Mouse (Mus musculus) neural tube, embryonic 15.5 days (tissue): ENCODE data around the gene Chpt1. TPM values are rescaled to one million over a fixed set of nuclear protein-coding genes. Genes with fewer than 3 reads are reported as not detected.
A peak's percentile ranks its signal among the peaks of the same experiment; 100 is the strongest.

ENCODE experiments used
- ATAC-seq: fragments of 200-750 bp; cut with Nextera tagmentation; 2 replicates; pipeline ENCODE4 v1.8.0; 2017; ENCODE audit warnings: mild to moderate bottlenecking, moderate TSS enrichment, moderate library complexity; ENCODE audit not compliant: low FRiP score
- H3K27ac ChIP-seq: fragments of 300-500 bp; sonication (generic); replicated peaks from 2 replicates; pipeline ENCODE4 v1.5.1; 2015; ENCODE audit warnings: mild to moderate bottlenecking, inconsistent platforms
- H3K27me3 ChIP-seq: fragments of 300-500 bp; sonication (generic); replicated peaks from 2 replicates; pipeline ENCODE4 v1.6.1; 2015; ENCODE audit warnings: inconsistent platforms
- H3K36me3 ChIP-seq: fragments of 300-500 bp; sonication (generic); 2 replicates; pipeline ENCODE4 v1.6.1; 2015; ENCODE audit warnings: inconsistent platforms
- H3K4me1 ChIP-seq: fragments of 300-500 bp; sonication (generic); 2 replicates; pipeline ENCODE4 v1.6.1; 2015; ENCODE audit warnings: inconsistent platforms
- H3K4me2 ChIP-seq: fragments of 300-500 bp; sonication (generic); 2 replicates; pipeline ENCODE4 v1.6.1; 2015; ENCODE audit warnings: inconsistent platforms, mild to moderate bottlenecking, moderate library complexity
- H3K4me3 ChIP-seq: fragments of 300-500 bp; sonication (generic); replicated peaks from 2 replicates; pipeline ENCODE4 v1.5.1; 2015; ENCODE audit warnings: mild to moderate bottlenecking, inconsistent platforms
- H3K9ac ChIP-seq: fragments of 300-500 bp; sonication (generic); replicated peaks from 2 replicates; pipeline ENCODE4 v1.6.1; 2015; ENCODE audit warnings: mild to moderate bottlenecking, inconsistent platforms
- H3K9me3 ChIP-seq: fragments of 300-500 bp; sonication (generic); replicated peaks from 2 replicates; pipeline ENCODE4 v1.6.1; 2016; ENCODE audit warnings: inconsistent platforms
- WGBS: fragments of 180-500 bp; shearing (Covaris S2); methylation state at CpG from one replicate; pipeline ENCODE4 v1.1.7; 2015; ENCODE audit warnings: mixed read lengths; 5-methylcytosine and 5-hydroxymethylcytosine counted together
- polyA plus RNA-seq: library from polyadenylated mRNA; unstranded; fragments of >200 nt; fragmentation: Nextera tagmentation; extraction: Ambion mirVana; gene quantifications from 2 replicates; pipeline ENCODE4 v1.2.1, GENCODE M21; 2015

Gene Chpt1
- polyA plus RNA-seq, 1 experiment from 2014 or later: 23.9 TPM

DNA sequence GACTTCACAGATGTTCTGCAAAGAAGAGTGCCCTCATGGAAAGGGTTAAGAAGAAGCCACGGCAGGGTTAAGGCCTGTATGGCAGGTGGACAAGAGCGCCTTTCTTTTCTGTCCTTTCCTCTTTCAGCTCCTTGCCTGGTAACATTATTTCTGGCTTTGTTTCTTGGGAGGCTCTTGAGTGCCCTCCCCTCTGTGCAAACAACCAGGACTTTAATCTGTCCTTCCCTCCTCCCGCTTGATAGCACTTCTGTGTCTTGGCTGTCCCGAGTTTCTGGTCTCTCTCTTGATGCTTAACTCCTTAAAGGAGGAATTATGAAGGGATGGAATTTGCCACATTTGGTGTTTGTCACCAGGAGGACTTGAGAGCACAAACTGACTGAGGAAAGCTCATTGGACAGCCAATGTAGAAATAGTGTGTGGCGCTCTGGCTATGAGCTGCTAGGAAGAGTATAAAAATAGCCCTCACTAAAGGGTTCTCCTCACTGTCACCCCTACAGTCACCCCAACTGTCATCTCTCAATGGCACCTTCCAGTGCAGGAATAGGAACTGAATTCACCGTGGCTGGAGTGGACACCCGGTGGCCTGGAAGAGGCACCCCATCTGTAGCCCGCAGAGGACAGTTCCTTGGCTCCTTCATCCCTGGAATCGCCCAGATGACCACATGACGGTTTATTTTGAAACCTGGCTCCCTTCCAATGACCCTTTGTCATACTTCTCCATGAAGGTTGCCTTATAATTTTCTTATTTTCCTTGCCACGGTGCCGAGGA lies 6.8 kb upstream of the Chpt1 start:
- Histone ChIP-seq H3K4me2 (no peak overlapping the region), H3K27ac (no peak overlapping the region), H3K4me3 (no peak overlapping the region), H3K4me1 (no peaks in the 10 kb centered on the region), H3K36me3 (no peaks in the 10 kb centered on the region), H3K9me3 (no peaks in the 10 kb centered on the region), H3K27me3 (no peaks in the 10 kb centered on the region), H3K9ac (no peak overlapping the region)
- ATAC-seq: no peak
- WGBS: 74% methylated on average over 12 of the region's 12 CpGs

DNA sequence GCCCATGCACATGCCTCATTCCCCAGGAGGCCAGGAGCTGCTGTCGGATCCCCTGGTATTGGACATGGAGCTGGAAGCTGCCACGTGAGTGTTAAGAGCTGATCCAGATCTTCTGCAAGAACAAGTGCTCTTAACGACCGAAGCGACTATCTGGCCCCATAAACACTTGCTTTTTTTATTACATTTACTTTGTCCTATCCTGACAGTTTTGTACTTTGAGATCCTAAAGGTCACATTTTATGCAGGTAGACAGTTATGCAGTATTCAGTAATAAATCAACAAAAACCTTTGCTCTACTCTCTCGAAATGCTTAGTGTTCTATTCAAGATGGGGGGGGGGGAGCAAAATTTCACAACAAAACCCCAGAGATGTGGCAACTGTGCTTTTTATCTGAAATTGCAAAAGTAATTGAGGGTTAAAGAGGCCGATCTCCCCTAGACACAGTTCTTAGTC lies 3.8 kb upstream of the Chpt1 start:
- ATAC-seq: no peak
- 77% methylated on average over 7 of the region's 7 CpGs for WGBS
- H3K4me1 ChIP-seq: 0 out of 2 replicates have a peak, but pooled peaks cover 3% of the 10 kb centered on the region
- H3K4me2 ChIP-seq: no peak overlapping the region
- no peaks in the 10 kb centered on the region for H3K9me3 ChIP-seq
- H3K4me3 ChIP-seq: no peak overlapping the region
- H3K27ac ChIP-seq: no peak overlapping the region
- H3K9ac ChIP-seq: no peak overlapping the region
- H3K27me3 ChIP-seq: no peaks in the 10 kb centered on the region
- no peaks in the 10 kb centered on the region for H3K36me3 ChIP-seq

DNA sequence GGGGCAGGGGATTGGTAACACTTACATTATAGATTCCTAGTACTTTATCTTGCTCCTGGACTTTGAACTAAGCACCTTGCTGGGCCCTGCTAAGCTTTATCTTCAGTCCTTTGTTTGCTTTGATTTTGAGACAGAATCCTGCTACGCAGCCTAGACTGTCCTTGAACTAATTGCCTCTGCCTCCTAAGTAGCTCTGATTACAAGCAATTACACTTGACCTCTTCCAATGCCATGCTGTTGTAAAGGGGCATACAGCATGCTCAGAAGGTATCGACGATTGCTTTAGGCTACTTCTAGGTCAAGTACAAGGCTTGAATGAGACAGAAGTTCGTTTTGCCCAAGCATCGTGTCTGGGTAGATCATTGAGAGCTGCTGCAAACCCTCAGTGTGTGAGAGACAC lies 1.4 kb upstream of the Chpt1 start:
- 75% methylated on average over 5 of the region's 5 CpGs for WGBS
- Histone ChIP-seq H3K9ac (no peak overlapping the region), H3K9me3 (no peaks in the 10 kb centered on the region), H3K4me2 (no peak overlapping the region), H3K27ac (no peak overlapping the region), H3K4me1 (peaks cover 17% of the 10 kb centered on the region), H3K4me3 (no peak overlapping the region), H3K27me3 (no peaks in the 10 kb centered on the region), H3K36me3 (no peaks in the 10 kb centered on the region)
- ATAC-seq: no peak

DNA sequence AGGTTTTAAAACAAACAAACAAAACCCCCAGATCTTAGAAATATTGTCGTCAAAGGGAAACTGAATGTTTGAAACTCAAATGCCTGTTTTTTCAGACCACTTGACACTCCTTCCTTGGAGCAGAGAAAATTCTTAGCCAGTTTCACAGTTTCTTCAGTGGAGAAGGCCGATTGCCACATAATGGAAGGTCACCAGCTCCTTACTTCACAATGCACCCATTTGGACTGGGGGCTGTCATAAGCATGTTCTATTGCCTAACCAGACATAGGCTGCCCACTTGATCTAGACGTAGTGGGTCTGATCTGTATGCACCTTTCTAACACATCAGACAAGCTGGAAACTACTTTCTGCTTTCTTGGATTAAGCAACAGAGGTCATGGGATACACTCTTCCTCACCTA lies 608 bp upstream of the Chpt1 start:
- no peaks in the 10 kb centered on the region for H3K27me3 ChIP-seq
- peaks cover 17% of the 10 kb centered on the region for H3K4me1 ChIP-seq
- H3K9me3 ChIP-seq: no peaks in the 10 kb centered on the region
- no peaks in the 10 kb centered on the region for H3K36me3 ChIP-seq
- no peak overlapping the region for H3K27ac ChIP-seq
- 47% methylated on average over 3 of the region's 3 CpGs for WGBS
- H3K9ac ChIP-seq: no peak overlapping the region
- H3K4me2 ChIP-seq: peak overlapping the region; percentile 77
- no peak for ATAC-seq
- H3K4me3 ChIP-seq: no peak overlapping the region

DNA sequence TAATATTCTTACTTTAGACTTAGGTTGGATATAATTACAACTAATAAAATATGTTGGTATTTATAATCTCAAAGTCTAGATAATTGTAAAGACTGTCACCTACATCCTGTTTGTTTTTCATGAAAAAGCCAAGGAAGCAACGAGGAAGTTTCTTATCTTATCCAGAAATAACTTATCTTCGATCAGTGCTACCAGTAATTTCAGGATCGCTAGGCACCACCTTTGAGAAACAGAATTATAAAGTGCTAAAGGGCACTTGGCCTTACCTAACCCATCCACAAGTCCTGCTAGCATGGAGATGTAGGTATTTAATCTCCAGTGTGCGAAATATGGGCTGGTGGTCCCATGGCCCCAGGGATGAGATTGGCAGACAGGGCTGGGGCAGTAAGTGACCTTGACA lies 954 bp downstream of the Chpt1 start:
- peak; percentile 0; the same call in 1 of the 2 replicates for ATAC-seq
- H3K4me3 ChIP-seq: peak overlapping the region; percentile 66
- peaks cover 17% of the 10 kb centered on the region for H3K4me1 ChIP-seq
- 51% methylated on average over 4 of the region's 4 CpGs for WGBS
- no peaks in the 10 kb centered on the region for H3K36me3 ChIP-seq
- no peaks in the 10 kb centered on the region for H3K9me3 ChIP-seq
- peak overlapping the region; percentile 77 for H3K4me2 ChIP-seq
- peak overlapping the region; percentile 79 for H3K9ac ChIP-seq
- H3K27ac ChIP-seq: peak overlapping the region; percentile 82; the same call in 1 of the 2 replicates
- H3K27me3 ChIP-seq: no peaks in the 10 kb centered on the region

DNA sequence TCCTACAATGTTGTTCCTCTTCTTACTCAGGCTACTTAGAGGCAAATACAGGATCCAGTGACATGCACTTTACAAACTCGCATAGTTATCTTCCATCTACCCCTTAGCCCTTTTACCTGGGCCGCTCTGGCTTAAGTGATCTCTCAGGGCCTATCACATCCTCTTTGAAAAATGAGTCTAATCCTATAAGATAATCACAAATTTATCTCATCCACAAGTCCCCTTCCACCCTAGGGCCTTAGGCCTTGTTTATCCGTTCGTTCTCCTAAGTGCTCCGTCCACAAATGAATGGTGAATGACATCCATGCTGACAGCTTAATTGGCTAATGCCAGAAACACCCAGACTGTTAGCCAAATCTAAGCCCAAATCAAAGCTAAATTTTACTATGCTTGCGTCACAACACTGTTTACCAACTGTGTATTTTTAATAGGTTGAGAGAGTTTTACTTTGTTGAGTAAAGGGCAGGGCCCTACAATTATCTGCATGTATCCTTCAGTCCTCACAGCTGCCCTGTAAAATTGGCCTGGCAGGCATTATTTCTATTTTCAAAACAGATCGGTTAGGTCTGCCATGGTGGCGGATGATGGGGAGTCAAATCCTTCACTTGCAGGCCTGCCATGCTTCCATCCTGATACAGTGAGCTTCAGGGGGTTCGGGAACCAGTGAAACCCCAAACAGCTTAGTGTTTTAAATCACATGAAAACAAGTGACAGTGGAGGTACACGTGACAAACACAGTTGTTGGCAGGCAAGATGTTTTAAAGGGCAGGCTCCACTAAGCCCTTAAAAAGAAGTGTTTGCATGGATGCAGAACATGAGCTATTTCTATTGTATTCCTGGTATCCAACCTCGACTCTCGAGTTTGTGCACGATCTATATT lies 1.7 kb downstream of the Chpt1 start:
- Histone ChIP-seq H3K4me3 (peak overlapping the region; percentile 17; the same call in 1 of the 2 replicates), H3K36me3 (no peaks in the 10 kb centered on the region), H3K27ac (no peak overlapping the region), H3K9ac (no peak overlapping the region), H3K4me1 (peaks cover 17% of the 10 kb centered on the region), H3K4me2 (peak overlapping the region; percentile 77), H3K27me3 (no peaks in the 10 kb centered on the region), H3K9me3 (no peaks in the 10 kb centered on the region)
- 68% methylated on average over 13 of the region's 13 CpGs for WGBS
- no peak for ATAC-seq

DNA sequence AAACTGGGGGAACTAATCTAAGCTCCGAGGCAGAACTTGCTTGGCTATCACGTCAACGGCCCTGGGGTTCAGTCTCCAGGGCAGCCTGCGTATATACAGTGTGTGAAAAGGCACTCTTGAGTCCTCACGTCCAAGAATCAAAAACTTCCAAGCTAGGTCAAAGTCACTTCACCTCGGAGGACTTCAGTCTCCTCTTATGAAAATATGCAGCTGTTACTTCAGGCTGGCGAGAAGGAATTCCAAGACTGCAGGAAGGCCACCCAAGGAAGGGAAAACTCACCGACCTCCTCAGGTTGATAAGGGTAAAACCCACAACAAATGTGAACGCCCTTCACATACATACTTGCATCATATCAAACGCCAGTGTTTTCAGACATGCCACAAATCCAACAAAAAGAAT lies 2.5 kb downstream of the Chpt1 start:
- H3K4me3 ChIP-seq: no peak overlapping the region
- H3K4me2 ChIP-seq: no peak overlapping the region
- H3K27me3 ChIP-seq: no peaks in the 10 kb centered on the region
- no peak for ATAC-seq
- no peak overlapping the region for H3K9ac ChIP-seq
- H3K9me3 ChIP-seq: no peaks in the 10 kb centered on the region
- no peaks in the 10 kb centered on the region for H3K36me3 ChIP-seq
- peaks cover 17% of the 10 kb centered on the region for H3K4me1 ChIP-seq
- WGBS: 88% methylated on average over 10 of the region's 10 CpGs
- H3K27ac ChIP-seq: no peak overlapping the region

DNA sequence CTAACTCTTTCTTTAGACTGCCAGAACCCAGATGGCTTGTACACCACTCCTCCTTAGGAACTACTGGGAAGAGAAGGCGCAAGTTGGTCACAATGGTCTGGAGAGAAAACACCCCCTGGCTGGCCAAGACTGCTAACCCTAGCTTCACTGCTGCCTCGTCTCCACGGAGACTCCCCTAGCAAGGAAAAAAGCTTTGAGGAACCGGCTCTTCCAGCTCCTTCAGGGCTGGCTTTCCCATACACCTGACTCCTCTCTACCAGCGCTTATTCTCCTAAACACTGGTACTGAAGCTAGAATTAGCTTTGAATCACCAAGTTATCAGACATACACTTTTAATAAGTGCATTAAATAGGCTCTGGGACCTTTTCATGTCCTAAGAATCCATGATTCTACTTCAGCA lies 3.9 kb downstream of the Chpt1 start:
- Histone ChIP-seq H3K27ac (no peak overlapping the region), H3K4me2 (no peak overlapping the region), H3K9ac (no peak overlapping the region), H3K27me3 (no peaks in the 10 kb centered on the region), H3K4me3 (no peak overlapping the region), H3K4me1 (peaks cover 17% of the 10 kb centered on the region), H3K36me3 (no peaks in the 10 kb centered on the region), H3K9me3 (no peaks in the 10 kb centered on the region)
- WGBS: 61% methylated on average over 5 of the region's 5 CpGs
- ATAC-seq: no peak

DNA sequence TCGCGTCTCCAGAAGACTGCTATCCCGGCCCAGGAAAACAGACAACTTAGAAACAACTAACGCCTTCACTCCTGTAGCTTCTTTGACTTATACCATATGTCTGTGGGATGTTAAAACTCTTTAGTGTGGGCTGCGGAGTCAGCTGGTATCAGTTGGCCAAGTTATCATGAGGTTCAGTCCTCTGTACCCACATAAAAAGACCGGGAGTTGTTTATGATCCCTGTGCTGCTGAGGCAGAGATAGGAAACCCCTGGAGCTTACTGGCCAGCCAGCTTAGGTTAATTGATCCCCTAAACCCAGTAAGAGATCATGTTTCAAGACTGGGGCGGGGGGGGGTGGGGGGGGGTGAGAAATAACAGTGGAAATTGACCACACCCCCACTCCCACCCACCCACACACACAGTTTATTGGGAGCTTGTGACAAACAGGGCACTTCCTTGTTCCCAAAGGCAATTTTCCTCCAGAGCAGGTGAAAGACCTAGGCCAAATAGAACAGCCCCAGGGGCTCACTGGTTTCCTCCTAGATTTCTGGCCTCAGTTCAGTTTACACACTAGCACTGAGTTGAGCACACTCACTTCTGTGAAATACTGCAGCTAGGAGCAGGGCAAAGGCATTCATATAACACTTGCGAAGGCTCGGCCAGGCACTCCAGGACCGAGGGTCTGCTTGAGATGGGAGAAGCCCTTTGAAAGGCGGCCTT lies 6.9 kb downstream of the Chpt1 start:
- H3K4me2 ChIP-seq: no peak overlapping the region
- H3K27ac ChIP-seq: no peak overlapping the region
- no peaks in the 10 kb centered on the region for H3K27me3 ChIP-seq
- peaks cover 14% of the 10 kb centered on the region for H3K4me1 ChIP-seq
- no peak overlapping the region for H3K4me3 ChIP-seq
- no peak overlapping the region for H3K9ac ChIP-seq
- WGBS: 60% methylated on average over 11 of the region's 11 CpGs
- no peak for ATAC-seq
- H3K9me3 ChIP-seq: no peaks in the 10 kb centered on the region
- H3K36me3 ChIP-seq: no peaks in the 10 kb centered on the region

DNA sequence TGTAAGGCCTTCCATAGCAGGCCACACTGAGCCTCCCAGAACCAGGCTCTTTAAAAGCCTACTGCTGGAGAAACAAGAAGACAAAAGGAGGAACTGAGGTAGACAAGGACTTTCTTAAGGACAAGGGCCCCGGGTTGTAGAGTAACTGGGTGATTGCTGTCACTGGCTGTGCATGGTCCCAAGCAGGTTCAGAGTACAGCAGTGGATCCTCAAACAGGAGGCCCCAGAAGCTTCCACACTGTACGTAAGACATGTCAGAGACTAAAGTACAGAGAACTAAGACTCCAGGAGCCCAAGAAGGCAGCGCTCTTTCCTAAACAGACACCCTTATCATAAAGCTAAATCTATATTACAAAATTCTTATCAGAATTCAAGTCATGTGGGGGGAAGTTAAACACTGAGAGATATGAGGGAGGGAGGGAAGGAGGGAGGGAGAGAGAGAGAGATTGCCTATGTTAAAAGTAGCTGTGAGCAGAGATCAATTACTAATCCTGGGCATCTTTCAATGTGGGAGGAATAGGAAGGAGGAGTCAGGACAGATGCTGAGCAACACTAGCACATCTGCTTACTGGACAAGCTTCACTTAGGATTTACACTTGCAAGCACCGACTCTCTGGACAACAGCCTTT lies 8.8 kb downstream of the Chpt1 start:
- no peak overlapping the region for H3K4me3 ChIP-seq
- no peak overlapping the region for H3K4me2 ChIP-seq
- H3K27me3 ChIP-seq: no peaks in the 10 kb centered on the region
- H3K9ac ChIP-seq: no peak overlapping the region
- 76% methylated on average over 4 of the region's 4 CpGs for WGBS
- no peak for ATAC-seq
- no peaks in the 10 kb centered on the region for H3K9me3 ChIP-seq
- no peak overlapping the region for H3K27ac ChIP-seq
- no peaks in the 10 kb centered on the region for H3K36me3 ChIP-seq
- peaks cover 7% of the 10 kb centered on the region; the same call in 1 of the 2 replicates for H3K4me1 ChIP-seq

DNA sequence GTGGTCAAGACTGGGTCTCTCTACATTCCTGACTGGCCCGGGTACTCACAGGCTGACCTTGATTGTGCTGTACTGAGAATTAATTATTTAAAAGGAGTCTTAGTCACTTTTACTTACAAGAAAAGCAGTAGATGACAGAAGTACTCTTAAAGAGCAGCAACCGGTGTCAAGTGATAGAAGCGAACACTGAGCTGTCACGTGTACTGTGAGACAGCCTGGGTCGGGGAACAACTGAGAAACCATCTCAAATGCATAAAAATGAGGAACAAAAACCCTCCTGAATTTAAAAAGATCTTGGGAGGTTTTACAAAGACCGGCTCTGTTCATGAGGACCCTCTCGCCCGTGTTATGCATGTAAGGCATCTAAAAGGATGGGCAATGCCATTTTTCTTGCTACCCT lies 11.2 kb downstream of the Chpt1 start:
- no peak overlapping the region for H3K9ac ChIP-seq
- WGBS: 52% methylated on average over 8 of the region's 8 CpGs
- H3K27me3 ChIP-seq: no peaks in the 10 kb centered on the region
- 0 out of 2 replicates have a peak, but pooled peaks cover 2% of the 10 kb centered on the region for H3K36me3 ChIP-seq
- H3K4me1 ChIP-seq: peaks cover 7% of the 10 kb centered on the region; the same call in 1 of the 2 replicates
- H3K4me2 ChIP-seq: no peak overlapping the region
- H3K27ac ChIP-seq: no peak overlapping the region
- H3K4me3 ChIP-seq: no peak overlapping the region
- no peak for ATAC-seq
- H3K9me3 ChIP-seq: no peaks in the 10 kb centered on the region
